Mouse (Mus musculus): Measurements from ENCODE around the gene Trim67. TPM values are rescaled to one million over a fixed set of nuclear protein-coding genes. Genes with fewer than 3 reads are reported as not detected.

Trim67 gene
- polyA plus RNA-seq, 1 experiment from 2014 or later, result 0.23 TPM

GRCm38 (mm10) chr8:124863163-124863677 lies 70.3 kb downstream of the Trim67 start:
- no peak for ATAC-seq (ENCODE audit: low FRiP score, low TSS enrichment)
- Histone ChIP-seq H3K27ac (replicated peaks) (peak overlapping the region; percentile 96), H3K4me2 (replicated peaks; ENCODE audit: low read depth) (peak overlapping the region; percentile 68), H3K9me3 (ENCODE audit: control insufficient read depth, low read length) (no peaks in the 10 kb centered on the region), H3K27me3 (ENCODE audit: control insufficient read depth, insufficient read depth, low read length) (no peaks in the 10 kb centered on the region), H3K4me1 (replicated peaks; ENCODE audit: control insufficient read depth, insufficient read depth) (peaks cover 5% of the 10 kb centered on the region), H3K4me3 (ENCODE audit: low read depth, low read length) (peak overlapping the region; percentile 94), H3K36me3 (ENCODE audit: control insufficient read depth, insufficient read depth, low read length) (peaks cover 1% of the 10 kb centered on the region; the same call in 1 of the 2 replicates), H3K9ac (ENCODE audit: low read length) (peak overlapping the region; percentile 98)
- no peak for TF ChIP-seq EP300 (optimal IDR thresholded peaks at IDR 0.05)
- TF ChIP-seq CTCF (IDR thresholded peaks at IDR 0.05; ENCODE audit: low read depth), result peak; percentile 36; the same call in 1 of the 2 replicates
- DNase-seq (ENCODE audit: low spot score), result no peak
- under 1% methylated on average over 33 of the region's 33 CpGs for WGBS

DNA sequence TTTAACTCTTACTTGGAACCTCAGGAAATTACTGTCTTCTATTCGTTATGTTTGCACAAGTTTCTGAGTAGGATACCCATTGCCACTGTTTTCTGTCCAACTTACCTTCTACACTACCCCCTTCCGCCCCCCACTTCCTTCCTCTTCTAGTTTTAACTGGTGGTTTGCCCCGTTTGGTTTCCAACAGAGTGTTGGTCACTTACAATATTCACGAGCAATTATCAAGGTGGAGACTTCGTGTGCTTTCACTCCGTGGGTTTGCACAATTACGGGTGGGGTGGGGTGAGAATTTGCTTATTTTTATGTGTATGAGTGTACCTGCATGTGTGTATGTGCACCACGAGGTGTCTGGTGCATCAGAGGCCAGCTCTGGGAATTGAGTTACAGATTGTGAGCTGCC lies 70.8 kb downstream of the Trim67 start:
- no peak for TF ChIP-seq CTCF (IDR thresholded peaks at IDR 0.05; ENCODE audit: low read depth)
- no peak for TF ChIP-seq EP300 (optimal IDR thresholded peaks at IDR 0.05)
- WGBS, result 6% methylated on average over 8 of the region's 8 CpGs
- H3K27me3 ChIP-seq (ENCODE audit: control insufficient read depth, insufficient read depth, low read length), result no peaks in the 10 kb centered on the region
- H3K4me1 ChIP-seq (replicated peaks; ENCODE audit: control insufficient read depth, insufficient read depth), result peaks cover 5% of the 10 kb centered on the region
- ATAC-seq (ENCODE audit: low FRiP score, low TSS enrichment) (no peak), DNase-seq (ENCODE audit: low spot score) (no peak)
- H3K36me3 ChIP-seq (ENCODE audit: control insufficient read depth, insufficient read depth, low read length), result no peaks in the 10 kb centered on the region
- H3K4me2 ChIP-seq (replicated peaks; ENCODE audit: low read depth), result peak overlapping the region; percentile 68
- H3K27ac ChIP-seq (replicated peaks), result peak overlapping the region; percentile 96; the same call in 1 of the 2 replicates
- peak overlapping the region; percentile 94 for H3K4me3 ChIP-seq (ENCODE audit: low read depth, low read length)
- no peaks in the 10 kb centered on the region for H3K9me3 ChIP-seq (ENCODE audit: control insufficient read depth, low read length)
- peak overlapping the region; percentile 98 for H3K9ac ChIP-seq (ENCODE audit: low read length)

DNA sequence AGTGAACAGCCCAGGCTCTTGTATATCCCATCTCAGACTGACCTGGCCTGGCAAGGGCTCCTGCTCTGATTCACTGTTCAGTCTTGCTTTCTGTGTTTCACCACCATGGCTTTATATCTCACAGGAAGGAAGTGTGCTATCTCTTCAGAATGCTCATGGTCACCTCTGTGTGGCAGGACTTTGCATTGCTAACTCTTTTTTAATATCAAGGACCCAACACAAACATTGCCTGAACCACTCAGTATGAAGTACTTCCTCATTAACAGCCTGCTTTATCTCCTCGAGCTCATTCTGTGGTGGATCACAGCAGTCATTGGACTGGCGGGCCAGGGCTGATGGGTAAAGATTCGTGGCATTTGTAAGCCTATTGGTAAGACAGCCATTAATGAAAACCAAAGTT lies 73.8 kb downstream of the Trim67 start:
- 0 out of 2 replicates have a peak, but pooled peaks cover 5% of the 10 kb centered on the region for H3K36me3 ChIP-seq (ENCODE audit: control insufficient read depth, insufficient read depth, low read length)
- DNase-seq (ENCODE audit: low spot score) (no peak), ATAC-seq (ENCODE audit: low FRiP score, low TSS enrichment) (no peak)
- H3K27ac ChIP-seq (replicated peaks), result no peak overlapping the region
- no peak overlapping the region for H3K4me3 ChIP-seq (ENCODE audit: low read depth, low read length)
- H3K4me2 ChIP-seq (replicated peaks; ENCODE audit: low read depth), result no peak overlapping the region
- TF ChIP-seq CTCF (IDR thresholded peaks at IDR 0.05; ENCODE audit: low read depth), result no peak
- TF ChIP-seq EP300 (optimal IDR thresholded peaks at IDR 0.05), result no peak
- no peaks in the 10 kb centered on the region for H3K9me3 ChIP-seq (ENCODE audit: control insufficient read depth, low read length)
- 68% methylated on average over 3 of the region's 3 CpGs for WGBS
- H3K27me3 ChIP-seq (ENCODE audit: control insufficient read depth, insufficient read depth, low read length), result no peaks in the 10 kb centered on the region
- peaks cover 5% of the 10 kb centered on the region for H3K4me1 ChIP-seq (replicated peaks; ENCODE audit: control insufficient read depth, insufficient read depth)
- no peak overlapping the region for H3K9ac ChIP-seq (ENCODE audit: low read length)

DNA sequence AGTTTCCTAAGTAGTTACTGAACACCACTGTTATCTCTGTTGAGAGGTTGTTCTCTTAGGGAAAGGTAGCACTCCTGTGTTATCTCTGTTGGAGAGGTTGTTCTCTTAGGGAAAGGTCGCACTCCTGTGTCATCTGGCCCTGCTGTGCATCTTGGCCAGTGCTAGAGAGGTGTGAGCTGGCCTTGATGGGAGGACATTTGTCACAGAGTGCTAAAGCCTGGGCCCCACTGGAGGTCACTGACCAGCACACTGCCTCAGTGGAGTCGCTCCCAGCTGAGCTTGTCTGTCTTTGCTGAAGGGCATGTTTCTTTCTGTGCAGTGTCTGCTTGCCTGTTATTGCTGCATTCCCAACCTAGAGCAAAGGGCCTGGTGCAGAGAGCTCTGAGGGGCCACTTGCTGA lies 74.2 kb downstream of the Trim67 start:
- no peaks in the 10 kb centered on the region for H3K9me3 ChIP-seq (ENCODE audit: control insufficient read depth, low read length)
- H3K9ac ChIP-seq (ENCODE audit: low read length), result no peak overlapping the region
- H3K4me2 ChIP-seq (replicated peaks; ENCODE audit: low read depth), result no peak overlapping the region
- peaks cover 8% of the 10 kb centered on the region; the same call in 1 of the 2 replicates for H3K36me3 ChIP-seq (ENCODE audit: control insufficient read depth, insufficient read depth, low read length)
- H3K27ac ChIP-seq (replicated peaks), result no peak overlapping the region
- no peak for DNase-seq (ENCODE audit: low spot score)
- ATAC-seq (ENCODE audit: low FRiP score, low TSS enrichment), result no peak
- peaks cover 5% of the 10 kb centered on the region for H3K4me1 ChIP-seq (replicated peaks; ENCODE audit: control insufficient read depth, insufficient read depth)
- TF ChIP-seq EP300 (optimal IDR thresholded peaks at IDR 0.05), result no peak
- TF ChIP-seq CTCF (IDR thresholded peaks at IDR 0.05; ENCODE audit: low read depth), result no peak
- no peak overlapping the region for H3K4me3 ChIP-seq (ENCODE audit: low read depth, low read length)
- 58% methylated on average over 2 of the region's 2 CpGs for WGBS
- no peaks in the 10 kb centered on the region for H3K27me3 ChIP-seq (ENCODE audit: control insufficient read depth, insufficient read depth, low read length)

GRCm38 (mm10) chr8:124869708-124870107 lies 76.8 kb downstream of the Trim67 start:
- H3K27me3 ChIP-seq (ENCODE audit: control insufficient read depth, insufficient read depth, low read length), result no peaks in the 10 kb centered on the region
- ATAC-seq (ENCODE audit: low FRiP score, low TSS enrichment) (no peak), DNase-seq (ENCODE audit: low spot score) (no peak)
- TF ChIP-seq CTCF (IDR thresholded peaks at IDR 0.05; ENCODE audit: low read depth) (no peak), EP300 (optimal IDR thresholded peaks at IDR 0.05) (no peak)
- peaks cover 13% of the 10 kb centered on the region; the same call in 1 of the 2 replicates for H3K36me3 ChIP-seq (ENCODE audit: control insufficient read depth, insufficient read depth, low read length)
- WGBS, result 72% methylated on average over 6 of the region's 6 CpGs
- H3K9ac ChIP-seq (ENCODE audit: low read length), result no peak overlapping the region
- H3K4me1 ChIP-seq (replicated peaks; ENCODE audit: control insufficient read depth, insufficient read depth), result no peaks in the 10 kb centered on the region
- no peak overlapping the region for H3K27ac ChIP-seq (replicated peaks)
- H3K4me3 ChIP-seq (ENCODE audit: low read depth, low read length), result no peak overlapping the region
- no peaks in the 10 kb centered on the region for H3K9me3 ChIP-seq (ENCODE audit: control insufficient read depth, low read length)
- no peak overlapping the region for H3K4me2 ChIP-seq (replicated peaks; ENCODE audit: low read depth)

GRCm38 (mm10) chr8:124871474-124871873 lies 78.6 kb downstream of the Trim67 start:
- H3K36me3 ChIP-seq (ENCODE audit: control insufficient read depth, insufficient read depth, low read length), result peaks cover 17% of the 10 kb centered on the region; the same call in 1 of the 2 replicates
- ATAC-seq (ENCODE audit: low FRiP score, low TSS enrichment), result no peak

More at GRCm38 (mm10) chr8:124871474-124871873, 78.6 kb downstream of the Trim67 start:
- 82% methylated on average over 7 of the region's 7 CpGs for WGBS
- Histone ChIP-seq H3K9me3 (ENCODE audit: control insufficient read depth, low read length) (no peaks in the 10 kb centered on the region), H3K27ac (replicated peaks) (no peak overlapping the region), H3K4me1 (replicated peaks; ENCODE audit: control insufficient read depth, insufficient read depth) (no peaks in the 10 kb centered on the region), H3K27me3 (ENCODE audit: control insufficient read depth, insufficient read depth, low read length) (no peaks in the 10 kb centered on the region), H3K4me2 (replicated peaks; ENCODE audit: low read depth) (no peak overlapping the region), H3K9ac (ENCODE audit: low read length) (no peak overlapping the region), H3K4me3 (ENCODE audit: low read depth, low read length) (no peak overlapping the region)
- no peak for TF ChIP-seq CTCF (IDR thresholded peaks at IDR 0.05; ENCODE audit: low read depth)
- no peak for TF ChIP-seq EP300 (optimal IDR thresholded peaks at IDR 0.05)
- no peak for DNase-seq (ENCODE audit: low spot score)
